Mouse (Mus musculus) midbrain, embryonic 14.5 days (tissue): Measurements from ENCODE around the gene Mov10. TPM values are rescaled to one million over a fixed set of nuclear protein-coding genes. Genes with fewer than 3 reads are reported as not detected.
"Not testable (repeated sequence)": the region's sequence is repeated elsewhere in the genome, so short reads cannot be mapped to it uniquely, and the experiment has no call there.

Experiments
- ATAC-seq: fragments of 200-750 bp; cut with Nextera tagmentation; 2 replicates; pipeline ENCODE4 v1.8.0; 2017; ENCODE audit warnings: moderate number of reproducible peaks, moderate library complexity; ENCODE audit not compliant: low FRiP score, low TSS enrichment
- DNase-seq: peaks from one replicate; pipeline ENCODE4 v3.0.0-alpha.2; 2015
- H3K27ac ChIP-seq: fragments of 300-500 bp; sonication (generic); replicated peaks from 2 replicates; pipeline ENCODE4 v1.5.1; 2014; ENCODE audit warnings: mild to moderate bottlenecking, low read depth, low read length, moderate library complexity
- H3K27me3 ChIP-seq: fragments of 300-500 bp; sonication (generic); 2 replicates; pipeline ENCODE4 v1.6.1; 2014; ENCODE audit warnings: low read length, control low read depth, mixed read lengths; ENCODE audit not compliant: control insufficient read depth, insufficient read depth
- H3K36me3 ChIP-seq: fragments of 300-500 bp; sonication (generic); 2 replicates; pipeline ENCODE4 v1.6.1; 2014; ENCODE audit warnings: low read length, control low read depth; ENCODE audit not compliant: control insufficient read depth, insufficient read depth
- H3K4me1 ChIP-seq: fragments of 300-500 bp; sonication (generic); 2 replicates; pipeline ENCODE4 v1.6.1; 2014; ENCODE audit warnings: mild to moderate bottlenecking, antibody characterized with exemption, low read length, control low read depth; ENCODE audit not compliant: control insufficient read depth, insufficient read depth
- H3K4me2 ChIP-seq: fragments of 300-500 bp; sonication (generic); 2 replicates; pipeline ENCODE4 v1.6.1; 2014; ENCODE audit warnings: mild to moderate bottlenecking, low read length, moderate library complexity
- H3K4me3 ChIP-seq: fragments of 300-500 bp; sonication (generic); replicated peaks from 2 replicates; pipeline ENCODE4 v1.5.1; 2014; ENCODE audit warnings: low read depth, low read length
- H3K9ac ChIP-seq: fragments of 300-500 bp; sonication (generic); replicated peaks from 2 replicates; pipeline ENCODE4 v1.6.1; 2014; ENCODE audit warnings: mild to moderate bottlenecking, low read length, moderate library complexity
- H3K9me3 ChIP-seq: fragments of 300-500 bp; sonication (generic); 2 replicates; pipeline ENCODE4 v1.6.1; 2016; ENCODE audit warnings: low read length, control low read depth, mixed read lengths; ENCODE audit not compliant: control insufficient read depth
- WGBS: fragments of 180-500 bp; shearing (Covaris S2); extraction: QIAGEN DNeasy Blood & Tissue Kit; methylation state at CpG from one replicate; pipeline ENCODE4 v1.1.7; 2014; 5-methylcytosine and 5-hydroxymethylcytosine counted together
- polyA plus RNA-seq: library from polyadenylated mRNA; unstranded; fragments of >200 nt; fragmentation: Nextera tagmentation; extraction: Ambion mirVana; gene quantifications from 2 replicates; pipeline ENCODE4 v1.2.1, GENCODE M21; 2014

Mov10 gene
- 3.6 and 6.6 TPM in 2 replicates for polyA plus RNA-seq

- H3K4me3 ChIP-seq = peak within 1 kb of the TSS; percentile 62
- H3K4me2 ChIP-seq = peak within 1 kb of the TSS; percentile 100
- peak within 1 kb of the TSS; percentile 57 for H3K27ac ChIP-seq
- DNase-seq (peak; percentile 71), ATAC-seq (peak; percentile 74)
- peak within 1 kb of the TSS; percentile 76 for H3K9ac ChIP-seq
- WGBS = 1% methylated on average over 40 of the region's 40 CpGs
- H3K9me3 ChIP-seq = no peaks in the 10 kb centered on the region
- peaks cover 6% of the 10 kb centered on the region; the same call in 1 of the 2 replicates for H3K4me1 ChIP-seq
- H3K36me3 ChIP-seq = peaks cover 13% of the 10 kb centered on the region
- no peaks in the 10 kb centered on the region for H3K27me3 ChIP-seq
Observed at GRCm38 (mm10) chr3:104817991-104818748, at the start of gene Mov10. Mov10 (minus strand) TSS chr3:104818563.

- not testable (repeated sequence) for DNase-seq, H3K9ac ChIP-seq, ATAC-seq, H3K27ac ChIP-seq, H3K27me3 ChIP-seq, H3K9me3 ChIP-seq
- peak overlapping the region; percentile 8; the same call in 1 of the 2 replicates for H3K4me3 ChIP-seq
- peaks cover 20% of the 10 kb centered on the region for H3K4me1 ChIP-seq
- peak overlapping the region; percentile 83; the same call in 1 of the 2 replicates for H3K4me2 ChIP-seq
- peaks cover 23% of the 10 kb centered on the region for H3K36me3 ChIP-seq
Observed at GRCm38 (mm10) chr3:104866674-104867073, 48.3 kb upstream of the Mov10 start.

- DNase-seq (peak; percentile 55), ATAC-seq (0 out of 2 replicates have a peak, but pooled peaks have one; percentile 6)
- H3K36me3 ChIP-seq = peaks cover 10% of the 10 kb centered on the region
- H3K9ac ChIP-seq = peak overlapping the region; percentile 80
- H3K27ac ChIP-seq = peak overlapping the region; percentile 94
- H3K4me1 ChIP-seq = peaks cover 25% of the 10 kb centered on the region
- no peaks in the 10 kb centered on the region for H3K27me3 ChIP-seq
- WGBS = 2% methylated on average over 12 of the region's 12 CpGs
- H3K9me3 ChIP-seq = no peaks in the 10 kb centered on the region
- peak overlapping the region; percentile 83 for H3K4me2 ChIP-seq
- peak overlapping the region; percentile 64 for H3K4me3 ChIP-seq
Observed at GRCm38 (mm10) chr3:104865341-104865788, 47.0 kb upstream of the Mov10 start.

- under 1% methylated on average over 48 of the region's 48 CpGs for WGBS
- peak; percentile 92 for ATAC-seq
Observed at GRCm38 (mm10) chr3:104864651-104865340, 46.4 kb upstream of the Mov10 start.

GRCm38 (mm10) chr3:104863786-104864650, 45.7 kb upstream of the Mov10 start, which contains the start of the genes St7l and Capza1:
St7l (plus strand) TSS chr3:104864005.
Capza1 (minus strand) TSS chr3:104864505.
- H3K36me3 ChIP-seq = 0 out of 2 replicates have a peak, but pooled peaks cover 7% of the 10 kb centered on the region
- peaks cover 25% of the 10 kb centered on the region for H3K4me1 ChIP-seq
- peak within 1 kb of the TSS; percentile 94 for H3K27ac ChIP-seq
- H3K27me3 ChIP-seq = no peaks in the 10 kb centered on the region
- no peaks in the 10 kb centered on the region for H3K9me3 ChIP-seq
- peak within 1 kb of the TSS; percentile 80 for H3K9ac ChIP-seq
- peak; percentile 96 for ATAC-seq
- DNase-seq = peak; percentile 94
- WGBS = under 1% methylated on average over 43 of the region's 43 CpGs
- peak within 1 kb of the TSS; percentile 64 for H3K4me3 ChIP-seq
- H3K4me2 ChIP-seq = peak within 1 kb of the TSS; percentile 83

More at GRCm38 (mm10) chr3:104864651-104865340, 46.4 kb upstream of the Mov10 start:
- Histone ChIP-seq H3K9me3 (no peaks in the 10 kb centered on the region), H3K27me3 (no peaks in the 10 kb centered on the region), H3K4me3 (peak overlapping the region; percentile 64), H3K9ac (peak overlapping the region; percentile 80), H3K27ac (peak overlapping the region; percentile 94), H3K4me2 (peak overlapping the region; percentile 83), H3K36me3 (0 out of 2 replicates have a peak, but pooled peaks cover 7% of the 10 kb centered on the region), H3K4me1 (peaks cover 25% of the 10 kb centered on the region)
- peak; percentile 93 for DNase-seq

- Histone ChIP-seq H3K9ac (no peak overlapping the region), H3K4me2 (no peak overlapping the region), H3K27ac (no peak overlapping the region), H3K27me3 (no peaks in the 10 kb centered on the region), H3K9me3 (no peaks in the 10 kb centered on the region), H3K4me1 (peaks cover 18% of the 10 kb centered on the region), H3K4me3 (no peak overlapping the region), H3K36me3 (0 out of 2 replicates have a peak, but pooled peaks cover 4% of the 10 kb centered on the region)
- 100% methylated on average over 1 of the region's 1 CpGs for WGBS
- DNase-seq (no peak), ATAC-seq (no peak)
Observed at GRCm38 (mm10) chr3:104858560-104858959, 40.2 kb upstream of the Mov10 start.

- WGBS = 92% methylated on average over 1 of the region's 1 CpGs
- Histone ChIP-seq H3K36me3 (0 out of 2 replicates have a peak, but pooled peaks cover 4% of the 10 kb centered on the region), H3K4me2 (no peak overlapping the region), H3K9ac (no peak overlapping the region), H3K4me1 (0 out of 2 replicates have a peak, but pooled peaks cover 2% of the 10 kb centered on the region), H3K27me3 (no peaks in the 10 kb centered on the region), H3K4me3 (no peak overlapping the region), H3K27ac (no peak overlapping the region), H3K9me3 (no peaks in the 10 kb centered on the region)
- DNase-seq (no peak), ATAC-seq (no peak)
Observed at GRCm38 (mm10) chr3:104856106-104856505, 37.7 kb upstream of the Mov10 start.

- Histone ChIP-seq H3K9me3 (no peaks in the 10 kb centered on the region), H3K4me2 (no peak overlapping the region), H3K36me3 (0 out of 2 replicates have a peak, but pooled peaks cover 4% of the 10 kb centered on the region), H3K27me3 (no peaks in the 10 kb centered on the region), H3K4me1 (no peaks in the 10 kb centered on the region), H3K27ac (no peak overlapping the region), H3K4me3 (no peak overlapping the region), H3K9ac (no peak overlapping the region)
- ATAC-seq = no peak
- DNase-seq = no peak
Observed at GRCm38 (mm10) chr3:104854866-104855265, 36.5 kb upstream of the Mov10 start.
